Mouse (Mus musculus) kidney, postnatal 25 days (tissue): ENCODE results near the gene Ptf1a.

Experiments used
- DNase-seq, 2 experiments: peaks; one replicate each; pipeline ENCODE4 v3.0.0; 2021; ENCODE audit warnings: mixed read lengths in 2 of 2

Ptf1a gene

DNA sequence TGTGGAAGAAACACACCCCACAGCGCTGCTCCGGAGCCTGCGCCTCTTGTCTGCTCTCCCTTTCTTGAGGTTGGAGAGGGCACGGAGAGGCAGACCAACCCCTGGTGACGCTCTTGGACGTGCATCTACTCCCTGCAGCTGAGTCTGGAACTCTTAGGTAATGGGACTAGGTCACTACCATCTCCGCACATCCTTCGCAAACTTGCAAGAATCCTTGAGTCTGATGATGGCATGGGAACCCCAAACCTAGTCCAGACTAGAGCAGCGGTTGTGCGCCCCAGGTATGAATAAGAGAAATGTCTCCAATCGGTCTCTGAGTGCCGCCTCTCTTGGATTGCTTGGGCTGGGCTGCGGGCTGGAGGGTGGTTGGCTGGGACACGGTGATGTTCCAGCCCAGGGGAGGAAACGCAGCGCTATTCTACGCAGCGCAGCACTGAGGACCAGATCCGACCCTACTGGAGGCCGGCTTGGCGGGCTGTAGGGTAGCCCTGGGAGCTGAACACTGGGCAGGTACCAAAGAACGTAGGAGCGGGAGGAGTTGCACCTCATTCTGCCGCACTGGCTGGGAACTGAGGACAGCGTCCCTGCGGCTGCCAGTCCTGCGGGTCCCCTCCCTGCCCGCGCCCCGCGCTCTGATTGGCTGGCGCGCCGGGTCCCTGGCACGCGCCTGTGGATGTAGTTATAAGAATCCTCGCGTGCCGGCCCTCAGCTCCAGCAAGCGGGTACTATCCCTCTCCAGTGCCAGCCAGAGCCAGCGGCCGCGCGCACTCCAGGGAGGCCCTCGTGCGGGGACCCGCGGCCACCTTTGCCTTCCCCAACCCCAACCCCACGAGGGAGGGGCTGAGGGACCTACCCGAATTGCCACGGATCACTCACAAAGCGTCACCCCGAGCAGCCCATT is at the start of gene Ptf1a:
Gene Ptf1a (plus strand): TSS at position 733 of the 901 bp plus-strand sequence.
- DNase-seq: no peak

DNA sequence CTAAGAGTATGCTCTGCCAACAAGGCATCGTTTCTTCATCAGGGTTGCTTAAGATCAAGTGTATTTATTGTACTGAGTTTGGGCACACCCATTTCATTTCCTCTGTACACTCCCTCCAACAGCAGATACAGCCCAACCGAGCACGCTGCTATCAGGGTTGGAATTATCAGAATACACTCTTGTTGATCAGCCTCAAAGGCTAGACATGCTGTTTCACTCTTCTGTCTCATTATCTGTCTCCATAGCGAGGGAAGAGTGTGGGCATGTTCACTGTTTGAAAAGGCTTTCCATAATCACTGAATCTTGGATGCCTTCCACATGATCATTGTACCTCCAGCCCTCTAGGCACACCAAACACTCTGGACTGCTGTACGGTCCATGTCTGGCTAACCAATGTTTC is 40.1 kb upstream of the Ptf1a start:
- DNase-seq: no peak

DNA sequence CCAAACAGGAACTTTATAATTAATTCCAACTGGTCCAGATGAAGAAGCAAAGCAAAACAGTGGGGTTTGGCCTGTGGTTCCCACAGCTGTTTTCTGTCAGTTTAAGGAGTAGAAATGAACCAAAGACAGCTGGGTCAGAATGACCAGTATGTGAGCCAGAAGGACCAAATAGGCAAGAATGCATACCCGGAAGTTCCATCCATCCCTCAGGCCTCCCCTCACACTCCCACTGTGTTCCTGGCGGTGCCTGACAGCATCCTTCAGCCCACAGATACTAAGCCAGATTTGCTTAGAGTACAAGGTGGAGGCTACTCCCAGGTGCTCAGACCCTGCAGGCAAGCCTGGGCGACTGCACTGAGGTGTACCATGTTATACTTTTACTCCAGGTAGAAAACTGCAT is 38.9 kb upstream of the Ptf1a start:
- peak; percentile 4 to 41 for DNase-seq

DNA sequence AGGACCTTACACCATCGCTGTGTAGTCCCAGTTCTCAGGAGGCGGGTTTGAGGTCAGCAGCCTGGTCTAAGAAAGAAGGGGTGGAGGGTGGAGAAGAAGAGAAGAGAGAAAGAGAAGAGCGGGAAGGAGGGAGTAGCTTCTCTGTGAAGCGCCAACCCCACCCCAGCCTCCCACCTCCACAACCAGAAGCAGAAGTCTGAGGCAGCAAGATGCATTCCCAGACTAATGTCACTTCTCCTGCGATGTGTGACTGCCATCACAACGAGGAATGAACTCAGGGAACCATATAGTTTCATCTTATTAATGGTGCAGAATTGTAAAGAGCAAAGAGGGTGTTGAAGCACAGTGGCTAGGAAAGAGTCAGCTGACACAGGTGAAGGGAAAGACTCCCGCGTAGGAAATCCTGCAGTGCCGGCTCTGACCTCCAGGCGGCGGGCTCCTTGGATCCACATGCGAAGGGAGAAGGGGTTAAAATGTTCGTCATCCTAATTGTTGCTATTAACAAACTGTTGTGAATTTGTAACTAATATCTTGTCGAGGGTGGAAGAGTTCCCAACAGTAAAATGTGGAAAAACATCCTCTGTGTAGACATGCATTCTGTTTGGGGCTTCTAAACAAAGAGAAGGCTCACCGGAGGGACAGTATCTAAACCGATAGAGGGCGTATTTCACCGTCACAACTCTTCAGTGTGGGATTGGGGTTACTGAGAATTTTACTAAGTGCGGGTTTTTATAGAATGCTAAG is 31.1 kb upstream of the Ptf1a start:
- peak; percentile 71 to 78 for DNase-seq

DNA sequence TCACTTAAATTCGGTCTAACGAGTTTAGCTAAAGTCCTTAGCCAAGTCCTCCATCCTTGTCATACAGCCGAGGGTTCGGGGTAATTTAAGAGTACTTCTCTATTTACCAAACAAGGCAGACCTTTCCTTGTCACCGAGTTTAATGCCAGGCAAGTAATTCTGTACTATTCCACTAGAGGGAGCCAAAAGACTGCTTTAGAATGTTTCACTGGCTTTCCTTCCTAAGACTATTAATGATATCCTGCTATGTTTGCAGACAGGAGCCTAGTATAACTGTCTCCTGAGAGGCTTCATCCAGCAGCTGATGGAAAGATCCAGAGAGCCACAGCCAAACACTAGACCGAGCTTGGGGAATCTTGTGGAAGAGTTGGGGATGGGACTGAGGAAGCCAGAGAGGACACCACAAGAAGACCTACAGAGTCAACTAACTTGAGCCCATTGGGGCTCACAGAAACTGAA is 30.4 kb upstream of the Ptf1a start:
- peak in 1 of 2 experiments; percentile 35 for DNase-seq

DNA sequence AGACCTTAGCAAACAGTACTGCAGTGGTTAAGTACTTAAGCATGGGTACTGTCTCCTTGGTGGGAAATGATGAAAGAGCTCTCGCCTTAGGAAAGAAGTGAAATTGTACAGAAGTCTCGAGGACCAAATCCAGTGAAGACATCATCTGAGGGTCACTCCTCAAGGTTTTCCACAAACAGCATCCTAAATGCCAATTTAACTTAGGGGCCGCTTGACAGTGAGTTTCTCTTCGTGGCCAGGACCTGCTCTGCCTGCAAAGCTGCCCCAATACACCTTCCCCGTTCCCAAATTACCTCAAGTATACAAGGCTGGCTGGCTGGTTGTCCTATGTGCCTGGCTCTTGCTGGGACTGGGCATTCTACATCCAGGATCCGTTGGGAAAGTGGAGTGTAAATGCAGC is 29.4 kb upstream of the Ptf1a start:
- DNase-seq: no peak

DNA sequence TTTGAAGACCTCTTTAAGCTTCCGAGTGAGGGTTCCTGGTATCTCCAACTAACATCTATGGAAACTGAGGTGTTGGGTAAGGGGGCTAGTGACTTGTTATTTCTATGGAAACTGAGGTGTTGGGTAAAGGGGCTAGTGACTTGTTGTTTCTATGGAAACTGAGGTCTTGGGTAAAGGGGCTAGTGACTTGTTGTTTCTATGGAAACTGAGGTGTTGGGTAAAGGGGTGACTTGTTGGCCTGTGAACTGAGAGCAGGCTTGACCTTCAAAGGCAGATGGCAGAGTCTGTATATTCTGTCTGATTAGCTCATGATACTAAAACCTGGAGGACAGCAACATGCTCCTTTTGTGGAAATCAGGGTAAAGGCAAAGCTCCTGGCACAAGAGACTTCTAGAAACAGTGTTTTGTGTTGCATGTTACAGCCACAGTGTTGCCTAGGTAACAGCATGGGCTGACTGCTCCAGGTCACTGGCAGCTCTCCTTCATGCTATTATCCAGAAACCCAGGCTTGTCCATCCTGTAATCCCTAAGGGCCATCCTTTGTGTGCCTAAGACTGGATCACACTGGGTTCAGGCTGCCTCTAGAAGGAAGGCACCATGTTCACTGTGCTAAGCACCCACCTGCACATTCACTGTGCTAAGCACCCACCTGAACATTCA is 25.6 kb upstream of the Ptf1a start:
- DNase-seq: no peak

DNA sequence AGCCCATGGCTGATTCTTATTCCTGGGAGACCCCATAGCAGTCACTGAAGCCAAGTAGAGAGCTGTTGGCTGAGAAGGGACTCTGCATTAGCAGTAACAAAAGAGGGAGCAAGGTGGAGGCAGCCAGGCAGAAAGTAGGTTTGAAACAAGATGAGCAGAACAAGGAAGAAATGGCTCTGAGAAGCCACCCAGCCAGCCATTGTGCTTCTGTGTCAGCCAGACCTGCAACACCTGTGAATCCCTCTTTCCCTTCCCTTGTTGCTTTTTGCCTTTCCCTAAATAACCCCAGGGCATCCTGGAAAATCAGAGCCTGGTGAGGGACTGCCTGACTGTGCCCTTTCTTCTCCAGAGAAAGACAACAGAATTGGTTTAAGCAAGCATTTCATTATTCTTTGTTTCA is 23.2 kb upstream of the Ptf1a start:
- no peak for DNase-seq

DNA sequence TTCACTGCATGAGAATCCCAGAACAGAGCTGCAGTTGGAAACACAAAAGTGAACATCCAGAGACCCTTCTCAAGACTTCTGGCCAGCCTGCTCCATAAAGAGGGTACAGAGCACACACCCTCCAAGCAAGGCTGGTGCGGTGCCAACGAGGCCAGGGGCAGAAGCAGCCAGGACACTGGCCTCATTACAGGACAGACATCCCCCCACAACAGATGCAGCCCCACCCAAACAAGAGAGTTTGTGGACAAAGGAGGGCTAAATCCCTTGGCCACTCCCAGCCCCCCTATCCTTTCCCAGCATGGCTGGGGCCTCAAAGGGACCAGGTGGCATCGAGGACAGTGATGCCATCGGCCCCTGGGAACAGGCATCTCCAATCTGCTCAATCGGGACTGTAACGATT is 22.4 kb upstream of the Ptf1a start:
- no peak for DNase-seq

DNA sequence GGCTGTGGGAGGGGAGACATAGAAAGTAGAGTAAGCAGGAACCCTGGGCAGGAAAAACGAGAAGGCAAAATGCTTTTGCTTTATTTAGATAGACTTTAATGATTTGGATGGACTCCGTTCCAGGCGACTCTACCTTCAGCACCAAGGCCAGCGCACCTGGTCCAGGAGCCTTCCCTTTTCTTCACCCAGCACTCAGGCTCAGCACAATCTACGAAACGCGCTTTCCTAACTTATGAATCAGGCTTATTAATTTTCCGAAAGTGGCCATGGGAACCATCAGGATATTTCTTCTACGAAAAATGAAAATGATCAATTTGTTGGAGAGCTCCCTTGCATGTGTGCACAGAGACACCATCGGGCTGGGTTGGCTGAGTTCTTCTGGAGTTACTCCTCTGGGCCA is 16.4 kb upstream of the Ptf1a start:
- peak; percentile 68 to 75 for DNase-seq

DNA sequence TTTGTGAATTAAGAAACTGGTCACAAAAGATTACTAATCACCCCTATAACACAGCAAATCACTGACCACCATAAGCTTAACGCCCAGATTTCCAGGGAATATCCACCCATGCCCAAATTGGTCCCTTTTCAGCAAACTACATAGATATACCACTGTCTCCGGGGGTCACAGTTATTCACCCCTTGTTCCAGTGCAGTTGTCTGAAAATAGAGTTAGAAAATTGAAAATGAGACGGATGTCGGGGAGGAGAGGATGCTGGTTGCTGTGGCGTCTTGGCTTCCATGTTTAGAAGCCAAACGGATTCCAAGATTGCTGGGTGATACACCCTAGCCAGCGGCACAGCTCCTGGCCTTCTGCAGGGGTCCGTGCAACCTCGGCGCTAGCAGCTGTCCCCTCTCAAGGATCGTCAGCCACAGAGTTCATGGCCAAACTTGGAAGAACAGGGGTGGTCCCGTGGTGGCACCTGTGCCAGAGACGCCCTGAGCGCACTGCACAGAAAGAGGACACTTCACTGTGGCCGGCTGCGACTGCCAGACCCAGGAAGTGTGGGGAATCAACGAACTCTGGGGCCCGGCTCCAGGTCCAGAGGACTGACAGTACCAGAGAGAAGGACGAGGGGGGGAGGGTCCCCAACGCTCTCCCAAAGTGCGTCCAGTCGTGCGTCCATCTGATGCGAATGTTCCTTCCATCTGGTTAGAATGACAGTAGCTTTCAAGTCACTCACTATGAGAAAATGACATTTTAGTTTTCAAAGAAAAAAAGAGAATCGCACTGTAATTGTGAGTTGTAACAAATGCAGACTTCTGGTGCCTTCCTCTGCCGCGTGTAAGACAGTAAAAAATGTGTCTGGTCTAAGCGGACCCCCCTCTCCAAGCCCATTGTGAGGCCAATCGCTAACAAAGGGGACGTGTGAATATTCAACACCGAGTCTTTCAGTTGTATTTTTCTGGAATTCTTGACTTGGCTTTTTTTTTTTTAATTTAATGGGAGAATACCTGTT is 15.5 kb upstream of the Ptf1a start:
- DNase-seq: no peak

DNA sequence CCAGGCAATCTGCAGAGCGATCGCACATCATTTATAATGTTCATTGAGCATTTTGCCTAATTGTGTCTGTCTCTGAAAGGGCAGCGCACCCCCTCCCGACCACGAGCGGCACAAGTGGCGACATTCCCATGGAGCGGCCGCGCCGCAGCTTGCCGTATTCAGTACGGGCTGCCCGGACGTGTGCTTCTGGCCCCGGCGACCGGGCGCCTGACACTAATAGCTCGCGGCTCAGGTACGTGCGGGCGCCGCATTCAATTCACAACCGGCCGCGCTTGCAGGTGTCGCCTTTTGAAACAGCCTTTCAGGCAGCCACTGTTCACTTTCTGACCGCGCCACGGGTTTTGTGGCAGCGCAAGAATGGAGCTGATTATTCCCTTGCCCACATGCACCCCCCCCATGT is 14.7 kb upstream of the Ptf1a start:
- DNase-seq: no peak

DNA sequence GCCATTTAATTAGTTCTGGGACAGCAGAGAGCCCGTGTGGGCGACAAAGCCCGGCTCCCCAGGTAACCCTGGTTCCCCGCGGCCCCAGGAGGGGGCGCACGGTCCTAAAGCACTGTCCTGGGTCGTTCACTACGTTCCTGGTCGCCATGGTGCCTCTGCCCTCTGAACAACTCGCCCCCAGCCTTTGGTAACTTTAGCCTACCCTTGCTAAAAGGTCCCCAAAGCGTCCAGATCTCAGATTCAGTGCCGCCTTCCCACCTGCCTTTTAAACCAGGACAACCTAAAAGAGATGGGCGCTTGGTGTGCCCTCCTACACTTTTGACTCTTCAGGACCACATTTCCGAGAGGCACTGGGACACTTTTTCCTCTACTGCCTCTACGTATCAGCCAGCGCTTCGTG is 14.3 kb upstream of the Ptf1a start:
- no peak for DNase-seq

DNA sequence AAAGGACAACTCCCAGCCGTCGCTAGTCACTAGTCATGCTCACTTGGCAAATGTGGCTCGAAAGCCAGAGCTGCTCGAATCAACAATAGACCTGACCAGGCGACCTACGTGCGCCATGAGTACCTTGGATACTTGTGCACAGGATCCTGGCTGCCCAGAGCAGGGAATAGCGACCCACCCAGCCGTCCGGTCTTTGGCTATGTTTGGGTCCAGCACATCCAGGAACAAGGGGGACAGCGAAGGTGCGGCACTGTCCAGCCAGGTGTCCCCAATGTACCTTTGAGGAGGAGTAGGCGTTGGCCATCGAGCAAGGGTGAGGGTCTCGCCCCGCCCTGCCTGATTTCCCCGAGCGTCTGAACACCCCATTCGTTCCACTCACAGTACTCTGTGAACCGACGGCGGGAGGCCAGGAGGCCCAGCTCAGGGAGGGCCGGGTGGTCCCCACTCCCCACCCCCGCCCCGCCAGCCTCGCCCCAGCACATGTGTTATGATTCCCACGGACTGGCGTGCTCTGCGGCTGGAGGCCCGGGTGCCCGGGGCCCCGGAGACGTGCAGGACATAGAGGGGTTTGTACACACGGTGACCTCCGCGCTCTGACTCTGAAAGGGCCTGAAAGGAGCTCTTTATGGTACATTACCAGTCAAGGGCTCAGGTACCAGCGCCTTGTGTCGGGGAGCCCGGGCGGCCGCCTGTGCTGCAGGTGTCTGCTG is 13.7 kb upstream of the Ptf1a start:
- no peak for DNase-seq

DNA sequence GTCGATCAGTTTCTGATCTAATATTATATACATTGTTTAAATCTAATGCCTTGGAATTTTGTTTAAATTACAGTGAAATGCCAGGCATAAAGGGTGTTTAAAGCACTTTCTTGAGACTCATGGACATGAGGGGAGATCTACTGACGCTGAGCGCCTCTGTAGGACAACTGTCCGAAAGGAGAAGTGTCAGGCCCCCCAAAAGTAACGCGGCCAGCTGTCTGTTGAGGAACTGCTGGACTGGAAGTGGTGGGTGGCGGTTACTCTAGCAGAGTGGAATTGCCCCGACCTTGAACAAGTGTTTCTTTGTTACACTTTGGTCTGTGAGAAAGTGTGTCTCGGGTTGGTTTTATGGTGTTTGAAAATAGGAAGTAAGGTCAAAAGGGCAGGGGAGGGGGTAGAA is 1.1 kb upstream of the Ptf1a start:
- DNase-seq: no peak

DNA sequence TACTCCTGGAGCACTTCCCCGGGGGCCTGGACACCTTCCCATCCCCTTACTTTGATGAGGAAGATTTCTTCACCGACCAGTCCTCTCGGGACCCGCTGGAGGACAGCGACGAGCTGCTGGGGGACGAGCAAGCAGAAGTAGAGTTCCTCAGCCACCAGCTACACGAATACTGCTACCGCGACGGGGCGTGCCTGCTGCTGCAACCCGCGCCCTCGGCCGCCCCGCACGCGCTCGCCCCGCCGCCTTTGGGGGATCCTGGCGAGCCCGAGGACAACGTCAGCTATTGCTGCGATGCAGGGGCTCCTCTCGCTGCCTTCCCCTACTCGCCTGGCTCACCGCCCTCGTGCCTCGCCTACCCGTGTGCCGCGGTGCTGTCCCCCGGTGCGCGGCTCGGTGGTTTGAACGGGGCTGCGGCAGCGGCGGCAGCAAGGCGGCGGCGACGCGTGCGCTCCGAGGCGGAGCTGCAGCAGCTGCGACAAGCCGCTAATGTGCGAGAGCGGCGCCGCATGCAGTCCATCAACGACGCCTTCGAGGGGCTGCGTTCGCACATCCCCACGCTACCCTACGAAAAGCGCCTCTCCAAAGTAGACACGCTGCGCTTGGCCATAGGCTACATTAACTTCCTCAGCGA is 523 bp downstream of the Ptf1a start:
- DNase-seq: no peak

DNA sequence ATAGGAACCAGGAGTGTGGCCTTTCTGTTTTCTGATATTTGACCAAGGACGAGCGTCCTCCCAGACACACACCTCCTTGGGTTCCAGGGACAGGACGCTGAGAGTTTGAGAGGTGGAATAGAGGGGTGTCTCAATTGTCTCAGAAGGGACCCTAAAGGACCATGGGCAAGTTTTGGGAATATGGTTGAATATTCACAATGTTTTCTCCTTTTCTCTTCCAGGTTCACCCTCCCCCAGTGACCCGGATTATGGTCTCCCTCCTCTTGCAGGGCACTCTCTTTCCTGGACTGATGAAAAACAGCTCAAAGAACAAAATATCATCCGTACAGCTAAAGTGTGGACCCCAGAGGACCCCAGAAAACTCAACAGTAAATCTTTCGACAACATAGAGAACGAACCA is 1.3 kb downstream of the Ptf1a start:
- no peak for DNase-seq

DNA sequence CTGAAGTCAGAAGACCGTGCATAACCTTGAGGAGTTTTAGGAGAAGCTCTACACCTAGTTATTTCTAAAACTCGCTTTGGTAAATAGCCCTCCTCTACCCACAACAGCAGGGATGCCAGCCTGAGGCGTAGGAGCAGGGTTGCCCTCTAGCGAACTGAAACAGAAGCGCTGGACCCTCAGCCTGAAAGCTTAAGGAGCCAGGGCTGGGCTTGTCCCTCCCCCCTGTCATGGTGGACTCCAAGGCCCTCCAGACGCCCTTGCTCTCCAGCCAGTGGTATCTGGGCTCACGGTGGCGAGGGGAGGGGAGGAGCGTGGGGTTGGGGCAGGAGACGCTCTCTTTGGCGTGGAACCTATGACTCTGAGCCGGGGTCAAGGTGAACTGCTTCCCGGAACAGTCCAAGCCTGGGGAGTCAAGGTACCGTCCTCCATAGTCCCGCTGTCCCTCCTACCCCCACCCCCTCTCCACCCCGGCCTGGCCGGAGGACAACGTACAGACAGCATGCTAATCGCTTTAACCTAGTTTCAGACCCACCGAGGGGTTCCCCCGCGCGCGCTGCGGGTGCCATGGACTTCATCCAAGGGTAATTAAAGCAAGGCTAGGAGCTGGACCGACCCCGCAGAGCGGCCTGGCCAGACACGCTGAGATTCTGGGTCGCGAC is 2.7 kb downstream of the Ptf1a start:
- no peak for DNase-seq

DNA sequence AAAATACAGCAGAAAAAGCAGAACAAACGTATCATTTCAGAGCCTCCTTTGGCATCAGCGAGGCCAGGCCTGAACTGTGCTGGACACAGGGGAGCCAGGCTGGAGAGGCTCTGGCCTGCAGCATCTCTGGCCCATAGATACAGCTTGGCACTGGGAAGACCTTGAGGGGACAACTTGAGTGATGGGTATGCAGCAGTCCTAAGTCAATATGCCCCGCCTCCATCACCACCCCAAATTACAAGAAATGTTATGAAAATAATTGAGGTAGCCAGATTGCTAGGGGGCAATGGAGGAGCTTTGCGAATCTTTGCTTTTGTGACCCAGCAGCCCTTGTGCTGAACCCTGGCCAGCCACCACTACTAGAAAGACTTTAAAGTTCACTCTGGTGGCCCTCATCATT is 3.8 kb downstream of the Ptf1a start:
- DNase-seq: no peak

DNA sequence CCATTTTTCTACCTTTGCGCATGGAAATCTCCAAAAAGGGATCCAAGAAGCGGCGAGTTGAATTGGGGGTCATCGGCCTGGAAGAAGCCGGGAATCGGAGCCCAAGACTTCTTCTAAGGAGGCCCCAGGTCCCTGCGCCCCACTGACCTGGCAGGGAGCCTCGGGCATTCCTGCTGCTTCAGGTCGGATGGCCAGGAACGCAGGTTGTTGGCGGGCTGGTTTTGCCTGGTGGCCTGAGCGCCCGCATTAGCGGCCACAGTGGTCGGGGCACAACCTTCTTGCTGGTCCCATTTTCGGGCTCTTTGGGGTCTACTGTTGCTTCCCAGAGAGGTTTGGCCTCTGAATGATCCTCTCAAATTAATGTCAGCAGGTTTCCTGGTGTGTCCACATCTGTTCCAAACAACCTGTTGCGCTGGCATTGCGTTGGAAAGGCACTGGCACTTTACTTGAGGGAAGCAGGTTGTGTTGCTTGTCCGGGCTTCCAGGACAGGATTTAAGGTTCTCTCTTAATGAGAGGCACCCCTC is 7.1 kb downstream of the Ptf1a start:
- DNase-seq: no peak
